Mouse (Mus musculus) frontal cortex, adult 2 months (tissue): ENCODE data around the gene Tmem270. TPM values are rescaled to one million over a fixed set of nuclear protein-coding genes. Genes with fewer than 3 reads are reported as not detected.

Experiments used
- DNase-seq, 2 experiments: peaks; one replicate each; pipeline ENCODE4 v3.0.0; 2022; ENCODE audit warnings: low spot score in 1 of 2; ENCODE audit errors: extremely low spot score in 1 of 2
- polyA plus RNA-seq: library from polyadenylated mRNA; depleted of rRNA; stranded (reverse); fragments of >200 nt; gene quantifications from 2 replicates; pipeline ENCODE4 v1.2.3, GENCODE M21; 2012

The Tmem270 gene
- polyA plus RNA-seq, 1 experiment, result not detected

- peak; percentile 77 to 81 for DNase-seq
Observed at GRCm38 (mm10) chr5:134932179-134932902, 25.8 kb upstream of the Tmem270 start, which contains the start of gene Mettl27. Mettl27 (plus strand) TSS chr5:134932368.

DNA sequence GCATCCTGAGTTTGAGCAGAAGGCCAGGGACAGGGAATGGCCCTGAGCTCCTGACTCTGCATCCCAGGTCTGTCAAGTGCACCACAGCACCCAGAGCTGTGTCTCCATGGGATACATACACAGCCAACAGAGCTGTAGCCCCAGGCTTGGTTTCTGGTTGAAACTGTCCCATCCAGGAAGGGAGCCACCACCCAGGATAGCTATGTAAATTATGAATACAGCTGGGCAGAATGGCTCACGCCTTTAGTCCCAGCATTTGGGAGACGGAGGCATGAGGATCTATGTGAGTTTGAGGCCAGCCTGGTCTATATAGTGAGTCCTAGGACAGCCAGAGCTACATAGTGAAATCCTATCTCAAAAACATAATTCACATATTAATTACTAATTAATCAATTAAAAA, 23.5 kb upstream of the Tmem270 start:
- no peak for DNase-seq

DNA sequence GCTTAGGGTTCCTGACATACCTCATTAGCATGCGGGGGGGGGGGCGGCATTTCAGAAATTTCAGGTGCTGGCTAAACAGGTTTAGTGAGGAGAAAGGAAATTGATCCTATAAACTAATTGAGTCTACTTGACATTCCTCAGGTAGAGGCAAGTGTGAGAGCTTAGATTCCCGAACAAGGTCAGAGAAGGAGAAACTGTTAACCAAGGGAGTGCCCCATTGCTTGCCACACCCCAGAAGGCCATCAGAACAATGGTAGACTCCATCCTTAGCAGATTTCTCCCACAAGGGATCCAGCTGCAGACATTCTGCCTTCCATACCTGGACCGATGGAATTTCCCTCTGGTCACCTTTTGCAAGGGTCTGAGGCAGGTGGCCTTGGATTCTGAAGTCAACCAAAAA, 20.2 kb upstream of the Tmem270 start:
- no peak for DNase-seq

DNA sequence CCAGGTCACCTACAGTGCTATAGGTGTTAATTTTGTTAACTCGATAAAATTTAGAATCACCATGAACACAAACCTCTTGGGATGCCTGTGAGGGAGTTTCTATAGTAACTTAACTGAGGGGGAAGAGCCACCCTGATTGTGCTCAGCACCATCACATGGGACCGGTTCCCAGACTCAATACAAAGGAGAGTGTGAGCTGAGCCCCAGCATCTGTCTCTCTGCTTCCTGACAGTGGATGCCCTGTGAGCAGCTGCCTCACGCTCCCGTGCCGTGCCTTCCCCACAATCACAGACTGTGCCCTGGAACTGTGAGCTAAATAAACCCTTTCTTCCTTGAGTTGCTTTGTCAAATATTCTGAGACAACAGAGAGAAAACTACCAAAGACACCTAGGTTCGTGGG, 16.6 kb upstream of the Tmem270 start:
- DNase-seq, result no peak

DNA sequence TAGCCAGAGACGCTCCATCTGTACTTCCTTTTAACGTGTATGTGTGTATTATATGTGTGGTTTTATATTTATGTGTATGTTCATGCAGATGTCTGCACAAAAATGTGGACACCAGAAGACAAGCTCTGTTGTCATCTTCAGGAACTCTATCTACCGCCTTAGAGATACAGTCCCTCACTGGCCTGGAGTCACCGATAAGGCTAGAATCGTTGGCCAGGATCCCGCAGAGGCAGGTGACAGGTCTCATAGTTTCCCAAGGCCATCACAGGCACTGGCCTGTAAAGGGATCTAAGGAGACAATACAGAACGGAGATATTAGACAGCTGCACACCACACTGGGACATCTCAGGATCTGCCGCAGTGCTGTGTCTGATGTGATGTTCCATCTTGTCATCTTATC, 14.6 kb upstream of the Tmem270 start:
- DNase-seq, result no peak

DNA sequence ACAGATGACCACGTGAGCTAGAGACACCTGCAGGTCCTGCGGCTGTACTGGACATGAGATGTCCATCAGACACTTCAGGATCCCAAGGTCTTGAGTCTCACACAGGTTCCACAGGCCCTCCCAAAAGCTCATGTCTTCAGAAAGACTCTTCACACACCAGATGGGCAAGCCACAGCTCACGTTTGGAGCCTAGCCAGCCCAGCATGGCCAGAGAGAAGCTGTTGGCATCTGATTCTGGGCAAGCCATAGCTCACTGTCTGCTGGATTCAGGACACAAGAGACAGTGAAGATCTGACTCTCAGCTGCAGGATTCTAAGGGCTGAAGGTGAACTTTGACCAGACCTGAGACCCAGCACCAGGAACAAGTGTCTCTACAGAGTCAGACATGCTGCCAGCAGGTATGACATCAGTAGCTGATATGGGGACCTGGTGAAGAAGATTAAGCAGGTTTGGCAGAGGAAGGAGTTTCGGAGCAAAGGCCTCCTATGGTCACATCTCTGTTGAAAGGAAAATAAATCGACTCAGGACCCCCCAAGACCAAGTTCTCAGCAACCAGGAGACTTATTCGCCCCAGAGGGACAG, 13.7 kb upstream of the Tmem270 start:
- no peak for DNase-seq

- no peak for DNase-seq
Observed at GRCm38 (mm10) chr5:134919097-134919496, 12.6 kb upstream of the Tmem270 start.

GRCm38 (mm10) chr5:134918071-134918832, 11.7 kb upstream of the Tmem270 start:
- peak in 1 of 2 experiments; percentile 59 for DNase-seq

DNA sequence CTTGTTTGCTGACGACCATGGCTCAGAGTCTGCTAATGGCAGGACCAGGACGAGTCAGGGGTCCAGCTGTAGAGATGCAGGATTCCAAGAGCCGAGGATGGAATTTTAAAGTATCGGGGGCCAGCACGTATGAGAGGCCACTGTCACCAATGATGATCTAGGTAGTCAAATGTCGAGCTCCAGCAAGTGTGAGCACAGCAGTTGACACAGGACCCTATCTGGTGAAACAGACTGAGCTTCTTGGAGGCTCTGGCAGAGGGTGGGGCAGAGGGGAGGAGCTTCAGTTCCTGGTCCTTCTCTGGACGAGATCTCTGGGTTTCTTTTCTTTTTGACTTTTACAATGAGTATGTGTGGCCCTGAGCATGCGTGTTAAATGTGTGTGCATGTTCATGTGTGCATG, 8.8 kb upstream of the Tmem270 start, which contains the start of gene Cldn13:
TSS of gene Cldn13 (minus strand) at position 216 of the 400 bp plus-strand sequence.
- no peak for DNase-seq

DNA sequence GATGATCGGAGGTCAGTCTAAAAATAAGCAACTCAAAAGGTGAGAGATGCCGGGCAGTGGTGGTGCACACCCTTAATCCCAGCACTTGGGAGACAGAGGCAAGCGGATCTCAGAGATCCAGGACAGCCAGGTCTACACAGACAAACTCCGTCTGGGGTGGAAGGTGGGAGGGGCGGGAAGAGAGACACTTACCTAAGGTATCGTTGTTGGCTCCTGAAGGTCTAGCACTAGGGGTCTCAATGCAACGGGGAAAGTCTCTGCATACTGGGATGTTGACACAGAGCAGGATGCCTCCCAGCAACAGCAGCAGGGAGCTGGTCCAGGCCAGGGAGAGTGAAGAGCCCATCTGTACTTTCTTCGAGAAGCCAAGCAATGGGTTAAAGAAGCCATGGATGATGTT, 8.0 kb upstream of the Tmem270 start:
- no peak for DNase-seq

- no peak for DNase-seq
Observed at GRCm38 (mm10) chr5:134913753-134914152, 7.2 kb upstream of the Tmem270 start.

- no peak for DNase-seq
Observed at GRCm38 (mm10) chr5:134913352-134913751, 6.8 kb upstream of the Tmem270 start.

- no peak for DNase-seq
Observed at GRCm38 (mm10) chr5:134911901-134912300, 5.4 kb upstream of the Tmem270 start.

- DNase-seq, result peak; percentile 85 to 99
Observed at GRCm38 (mm10) chr5:134907135-134907534, 602 bp upstream of the Tmem270 start.

GRCm38 (mm10) chr5:134901644-134902027, 4.9 kb downstream of the Tmem270 start:
- no peak for DNase-seq

GRCm38 (mm10) chr5:134901012-134901643, 5.4 kb downstream of the Tmem270 start:
- peak in 1 of 2 experiments; percentile 57 for DNase-seq

- no peak for DNase-seq
Observed at GRCm38 (mm10) chr5:134897596-134897995, 8.9 kb downstream of the Tmem270 start.

- no peak for DNase-seq
Observed at GRCm38 (mm10) chr5:134896965-134897364, 9.6 kb downstream of the Tmem270 start.

- no peak for DNase-seq
Observed at GRCm38 (mm10) chr5:134895291-134895690, 11.2 kb downstream of the Tmem270 start.

DNA sequence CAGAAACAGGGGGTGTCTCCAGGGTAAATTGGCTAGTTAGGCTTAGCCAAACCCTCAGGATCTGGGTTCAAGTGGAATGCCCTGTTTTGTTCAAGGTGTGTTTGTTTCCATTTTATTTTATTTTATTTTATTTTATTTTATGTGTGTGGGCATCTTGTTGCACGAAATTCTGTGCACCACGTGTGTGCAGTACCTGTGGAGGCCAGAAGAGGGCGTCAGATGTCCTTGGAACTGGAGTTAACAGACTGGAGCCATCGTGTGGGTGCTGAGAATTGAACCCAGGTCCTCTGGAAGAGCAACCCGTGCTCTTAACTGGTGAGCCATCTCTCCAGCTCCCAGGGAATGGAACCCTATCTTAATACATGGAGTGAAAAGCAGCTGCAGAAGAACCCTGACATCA, 13.8 kb downstream of the Tmem270 start:
- no peak for DNase-seq

DNA sequence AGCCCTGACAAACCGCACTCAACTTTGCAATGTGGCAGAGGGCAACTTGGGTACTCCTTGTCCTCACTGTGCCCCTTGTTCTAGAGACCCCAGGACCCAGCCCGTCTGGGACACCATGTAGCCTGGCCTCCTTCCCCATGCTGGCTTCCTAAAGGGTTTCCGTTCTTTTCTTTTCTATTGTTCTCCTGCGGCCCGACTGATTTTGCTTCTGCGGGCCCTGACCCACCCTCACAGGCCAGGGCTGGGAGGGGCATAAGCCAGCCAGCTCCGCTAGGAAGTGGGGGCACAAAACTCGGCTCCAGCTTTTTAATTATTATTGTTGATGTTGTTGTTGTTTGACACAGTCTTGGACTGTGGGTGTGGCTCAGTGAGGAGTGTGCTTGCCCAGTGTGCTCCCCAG, 15.0 kb downstream of the Tmem270 start:
- DNase-seq, result no peak
